Mouse (Mus musculus) cerebellum, adult 2 months (tissue): ENCODE data around the gene Zrsr2.

ENCODE experiments used
- CTCF ChIP-seq: fragments of 200-500 bp; IDR thresholded peaks from 2 replicates; pipeline ENCODE4 v1.5.1; 2011; ENCODE audit warnings: low read depth, mild to moderate bottlenecking, control low read depth, low read length, moderate library complexity, borderline replicate concordance; ENCODE audit not compliant: insufficient read depth
- POLR2A ChIP-seq: fragments of 200-500 bp; IDR thresholded peaks from 2 replicates; pipeline ENCODE4 v1.6.1; 2011; ENCODE audit warnings: low read length, control low read depth, borderline replicate concordance; ENCODE audit not compliant: insufficient read depth

GRCm38 (mm10) chrX:163929550-163929949 is 28.9 kb downstream of the Zrsr2 start:
- TF ChIP-seq CTCF (no peak), POLR2A (no peak)
